Mouse (Mus musculus) kidney, postnatal 0 days (tissue): Measurements from ENCODE around the gene Col4a2. TPM values are rescaled to one million over a fixed set of nuclear protein-coding genes. Genes with fewer than 3 reads are reported as not detected.
A peak's percentile ranks its signal among the peaks of the same experiment; 100 is the strongest.
"Not testable (repeated sequence)": the region's sequence is repeated elsewhere in the genome, so short reads cannot be mapped to it uniquely, and the experiment has no call there.

Experiments used
- ATAC-seq: fragments of 200-750 bp; cut with Nextera tagmentation; replicated peaks from 2 replicates; pipeline ENCODE4 v1.8.0; 2017; ENCODE audit warnings: low read depth, moderate number of reproducible peaks, moderate TSS enrichment, moderate library complexity; ENCODE audit not compliant: low FRiP score
- DNase-seq: peaks from one replicate; pipeline ENCODE4 v3.0.0-alpha.2; 2016; ENCODE audit warnings: low spot score
- H3K27ac ChIP-seq: fragments of 300-500 bp; sonication (generic); 2 replicates; pipeline ENCODE4 v1.5.1; 2014; ENCODE audit warnings: mild to moderate bottlenecking
- H3K27me3 ChIP-seq: fragments of 300-500 bp; sonication (generic); 2 replicates; pipeline ENCODE4 v1.6.1; 2014; ENCODE audit warnings: low read length, mixed read lengths; ENCODE audit not compliant: insufficient read depth
- H3K36me3 ChIP-seq: fragments of 300-500 bp; sonication (generic); 2 replicates; pipeline ENCODE4 v1.6.1; 2014; ENCODE audit warnings: low read length, mixed read lengths; ENCODE audit not compliant: insufficient read depth
- H3K4me1 ChIP-seq: fragments of 300-500 bp; sonication (generic); replicated peaks from 2 replicates; pipeline ENCODE4 v1.6.1; 2014; ENCODE audit warnings: antibody characterized with exemption, low read length, mixed read lengths; ENCODE audit not compliant: insufficient read depth
- H3K4me2 ChIP-seq: fragments of 300-500 bp; sonication (generic); 2 replicates; pipeline ENCODE4 v1.6.1; 2014; ENCODE audit warnings: mild to moderate bottlenecking, low read length, moderate library complexity, mixed read lengths
- H3K4me3 ChIP-seq: fragments of 300-500 bp; sonication (generic); replicated peaks from 2 replicates; pipeline ENCODE4 v1.5.1; 2014; ENCODE audit warnings: low read depth, low read length
- H3K9ac ChIP-seq: fragments of 300-500 bp; sonication (generic); 2 replicates; pipeline ENCODE4 v1.6.1; 2014; ENCODE audit warnings: low read depth, low read length
- H3K9me3 ChIP-seq: fragments of 300-500 bp; sonication (generic); replicated peaks from 2 replicates; pipeline ENCODE4 v1.6.1; 2016; ENCODE audit warnings: low read length, inconsistent platforms, mixed read lengths
- CTCF ChIP-seq: IDR thresholded peaks from 2 replicates; pipeline ENCODE4 v1.5.1; 2016; ENCODE audit warnings: antibody characterized with exemption, low read depth, mild to moderate bottlenecking, moderate library complexity
- WGBS: fragments of 180-500 bp; shearing (Covaris S2); extraction: QIAGEN DNeasy Blood & Tissue Kit; methylation state at CpG from one replicate; pipeline ENCODE4 v1.1.7; 2014; 5-methylcytosine and 5-hydroxymethylcytosine counted together
- polyA plus RNA-seq: library from polyadenylated mRNA; unstranded; fragments of >200 nt; fragmentation: Nextera tagmentation; extraction: Ambion mirVana; gene quantifications from 2 replicates; pipeline ENCODE4 v1.2.1, GENCODE M21; 2015

The Col4a2 gene
- polyA plus RNA-seq, 1 experiment from 2014 or later, result 140 TPM

DNA sequence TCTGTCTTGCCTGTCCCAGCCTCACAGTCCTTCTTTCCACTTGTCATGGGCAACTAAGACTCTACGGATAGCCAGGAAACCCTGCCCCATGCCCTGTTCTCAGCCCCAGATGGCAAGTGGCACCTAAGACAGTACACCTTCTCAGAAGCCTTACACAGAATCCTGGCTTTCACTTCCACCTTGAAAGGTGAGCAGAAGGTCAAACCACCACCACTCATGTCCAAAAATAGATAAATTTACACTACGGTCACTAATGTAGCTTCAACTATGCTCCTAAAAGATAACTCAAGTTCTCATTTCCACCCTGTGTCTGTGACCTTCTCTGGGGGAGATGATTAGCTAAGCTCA is 150.9 kb downstream of the Col4a2 start:
- Histone ChIP-seq H3K4me2 (no peak overlapping the region), H3K9ac (no peak overlapping the region), H3K27ac (peak overlapping the region; percentile 50; the same call in 1 of the 2 replicates), H3K4me3 (no peak overlapping the region), H3K36me3 (no peaks in the 10 kb centered on the region), H3K4me1 (peaks cover 26% of the 10 kb centered on the region), H3K9me3 (no peaks in the 10 kb centered on the region), H3K27me3 (no peaks in the 10 kb centered on the region)
- no peak for DNase-seq
- no peak for TF ChIP-seq CTCF
- no peak for ATAC-seq
- 92% methylated on average over 2 of the region's 2 CpGs for WGBS

DNA sequence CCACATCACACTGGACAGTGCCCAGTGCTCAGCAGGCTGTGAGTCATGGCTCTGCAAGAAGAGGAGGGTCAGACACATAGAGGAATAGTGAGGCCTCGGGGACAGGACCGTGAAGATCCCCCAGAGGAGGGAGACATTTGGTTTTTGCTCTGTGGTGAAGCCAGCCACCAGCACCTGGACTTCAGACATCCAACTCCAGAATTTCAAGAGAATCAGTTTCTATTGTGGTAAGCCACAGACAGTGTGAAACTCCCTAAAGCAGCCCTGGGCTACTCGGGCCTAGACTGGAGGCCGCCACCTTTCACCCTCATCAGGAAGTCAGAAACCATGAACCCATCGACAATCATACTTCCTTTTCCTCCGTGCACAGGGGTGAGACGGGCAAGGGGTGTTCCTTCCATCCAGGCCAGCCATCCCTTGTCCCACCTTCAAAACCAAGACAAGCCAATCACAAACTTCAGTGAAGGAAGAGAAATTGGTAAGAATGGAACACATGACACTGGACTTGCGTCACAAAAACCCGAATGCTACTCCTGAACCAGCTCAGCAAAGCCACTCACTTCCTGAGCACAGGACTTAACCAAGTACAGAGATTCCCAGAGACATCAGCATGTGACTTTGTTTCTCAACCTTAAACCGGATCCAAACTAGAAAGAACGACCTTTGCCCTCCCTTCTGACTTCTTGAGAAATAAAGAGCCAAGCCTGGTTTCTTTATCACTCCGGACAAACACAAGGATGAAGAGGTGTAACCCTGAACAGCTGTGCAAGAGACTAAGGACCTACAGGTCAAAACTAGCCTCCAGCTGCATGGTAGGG is 151.5 kb downstream of the Col4a2 start:
- H3K4me3 ChIP-seq, result no peak overlapping the region
- 57% methylated on average over 12 of the region's 12 CpGs for WGBS
- DNase-seq, result no peak
- H3K4me2 ChIP-seq, result no peak overlapping the region
- no peak overlapping the region for H3K9ac ChIP-seq
- TF ChIP-seq CTCF, result no peak
- H3K27ac ChIP-seq, result peak overlapping the region; percentile 57; the same call in 1 of the 2 replicates
- no peaks in the 10 kb centered on the region for H3K36me3 ChIP-seq
- H3K9me3 ChIP-seq, result no peaks in the 10 kb centered on the region
- no peaks in the 10 kb centered on the region for H3K27me3 ChIP-seq
- ATAC-seq, result 0 out of 2 replicates have a peak, but pooled peaks have one; percentile 45
- peaks cover 21% of the 10 kb centered on the region for H3K4me1 ChIP-seq

DNA sequence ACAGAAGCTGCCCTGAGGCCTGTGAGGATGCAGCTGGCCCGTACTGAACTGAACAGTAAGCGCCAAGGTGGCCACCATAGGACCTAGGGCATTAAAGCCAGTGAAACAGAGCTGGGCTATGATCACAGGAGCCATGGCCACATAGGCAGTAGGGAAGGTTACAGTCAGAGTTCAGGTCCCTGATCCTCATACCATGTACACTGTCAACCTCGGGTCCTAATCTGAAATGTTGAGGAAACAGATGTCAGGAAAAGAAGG is 152.0 kb downstream of the Col4a2 start:
- no peak for TF ChIP-seq CTCF
- DNase-seq, result no peak
- H3K36me3 ChIP-seq, result no peaks in the 10 kb centered on the region
- no peaks in the 10 kb centered on the region for H3K9me3 ChIP-seq
- H3K27me3 ChIP-seq, result no peaks in the 10 kb centered on the region
- no peak overlapping the region for H3K4me3 ChIP-seq
- 73% methylated on average over 3 of the region's 3 CpGs for WGBS
- no peak overlapping the region for H3K9ac ChIP-seq
- peaks cover 18% of the 10 kb centered on the region for H3K4me1 ChIP-seq
- no peak for ATAC-seq
- H3K27ac ChIP-seq, result peak overlapping the region; percentile 57; the same call in 1 of the 2 replicates
- H3K4me2 ChIP-seq, result no peak overlapping the region

DNA sequence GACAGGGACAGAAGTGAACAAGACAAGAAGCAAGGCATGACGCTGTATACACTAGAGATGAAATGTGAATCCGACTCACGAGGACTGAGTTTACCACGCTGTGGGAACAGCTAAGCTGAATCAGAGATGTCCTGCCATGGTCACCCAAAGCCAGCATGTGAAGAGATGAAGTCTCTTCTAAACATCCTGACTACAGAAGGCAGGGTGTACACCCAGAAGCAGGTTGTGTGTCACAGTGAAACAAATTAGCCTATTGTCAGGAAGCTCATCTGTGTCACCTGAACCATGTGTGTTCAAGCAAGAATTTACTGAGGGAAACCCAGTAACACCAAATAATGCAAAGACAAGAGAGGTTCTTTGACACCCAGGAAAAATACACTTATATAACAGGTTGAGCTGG is 153.0 kb downstream of the Col4a2 start:
- Histone ChIP-seq H3K27ac (0 out of 2 replicates have a peak overlapping the region, but pooled peaks have one; percentile 31), H3K36me3 (no peaks in the 10 kb centered on the region), H3K4me1 (peaks cover 20% of the 10 kb centered on the region), H3K4me3 (no peak overlapping the region), H3K9me3 (no peaks in the 10 kb centered on the region), H3K27me3 (no peaks in the 10 kb centered on the region), H3K9ac (no peak overlapping the region), H3K4me2 (no peak overlapping the region)
- no peak for DNase-seq
- WGBS, result 93% methylated on average over 4 of the region's 4 CpGs
- TF ChIP-seq CTCF, result no peak
- no peak for ATAC-seq

DNA sequence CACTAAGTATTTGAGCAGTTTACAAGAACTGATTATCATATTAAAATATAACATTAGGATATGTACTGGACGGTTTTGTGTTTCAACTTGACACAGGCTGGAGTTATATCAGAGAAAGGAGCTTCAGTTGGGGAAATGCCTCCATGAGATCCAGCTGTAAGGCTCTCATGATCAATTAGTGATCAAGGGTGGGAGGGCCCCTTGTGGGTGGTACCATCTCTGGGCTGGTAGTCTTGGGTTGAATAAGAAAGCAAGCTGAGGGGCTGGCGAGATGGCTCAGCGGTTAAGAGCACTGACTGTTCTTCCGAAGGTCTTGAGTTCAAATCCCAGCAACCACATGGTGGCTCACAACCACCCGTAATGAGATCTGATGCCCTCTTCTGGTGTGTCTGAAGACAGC is 153.9 kb downstream of the Col4a2 start:
- H3K27ac ChIP-seq, result 0 out of 2 replicates have a peak overlapping the region, but pooled peaks have one; percentile 31
- H3K4me2 ChIP-seq, result not testable (repeated sequence)

DNA sequence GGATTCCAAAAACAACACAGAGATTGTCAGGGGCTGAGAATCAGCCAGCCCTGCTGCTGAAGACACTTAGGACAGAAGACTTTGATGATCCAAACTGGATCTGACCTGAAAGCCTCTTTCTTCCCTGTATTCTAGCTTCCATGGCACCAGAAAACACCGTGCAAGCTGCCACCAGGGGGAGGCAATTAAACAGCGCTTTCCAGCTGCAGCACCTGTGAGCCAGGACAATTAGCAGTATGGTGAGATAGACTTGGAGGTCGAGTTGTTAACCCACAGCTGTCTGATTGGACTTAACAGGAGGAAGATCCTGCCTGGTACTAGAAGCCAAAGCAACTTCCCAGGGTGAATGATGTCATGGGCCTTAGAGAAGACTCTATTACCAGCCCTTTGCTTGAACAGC is 156.5 kb downstream of the Col4a2 start:
- Histone ChIP-seq H3K9me3 (no peaks in the 10 kb centered on the region), H3K27me3 (no peaks in the 10 kb centered on the region), H3K4me3 (no peak overlapping the region), H3K27ac (peak overlapping the region; percentile 91; the same call in 1 of the 2 replicates), H3K4me1 (peaks cover 35% of the 10 kb centered on the region), H3K36me3 (no peaks in the 10 kb centered on the region), H3K4me2 (no peak overlapping the region), H3K9ac (no peak overlapping the region)
- ATAC-seq (no peak), DNase-seq (peak; percentile 63)
- 6% methylated on average over 3 of the region's 3 CpGs for WGBS
- TF ChIP-seq CTCF, result peak; percentile 85

More for the DNA sequence above, 153.9 kb downstream of the Col4a2 start:
- 91% methylated on average over 4 of the region's 5 CpGs for WGBS
- not testable (repeated sequence) for H3K4me3 ChIP-seq, DNase-seq, H3K9ac ChIP-seq, H3K9me3 ChIP-seq, ATAC-seq, H3K36me3 ChIP-seq, H3K27me3 ChIP-seq
- H3K4me1 ChIP-seq, result peaks cover 15% of the 10 kb centered on the region
